Mouse (Mus musculus): Measurements from ENCODE around the gene Maged2. TPM values are rescaled to one million over a fixed set of nuclear protein-coding genes. Genes with fewer than 3 reads are reported as not detected.
"Not testable (repeated sequence)": the region's sequence is repeated elsewhere in the genome, so short reads cannot be mapped to it uniquely, and the experiment has no call there.

Gene Maged2
- 1.7 TPM in 1 of 2 replicates, not detected in the other for total RNA-seq (2015; ENCODE audit: low replicate concordance)
- 2.4 and 2.5 TPM in 2 replicates for total RNA-seq (2017; ENCODE audit: low replicate concordance)

DNA sequence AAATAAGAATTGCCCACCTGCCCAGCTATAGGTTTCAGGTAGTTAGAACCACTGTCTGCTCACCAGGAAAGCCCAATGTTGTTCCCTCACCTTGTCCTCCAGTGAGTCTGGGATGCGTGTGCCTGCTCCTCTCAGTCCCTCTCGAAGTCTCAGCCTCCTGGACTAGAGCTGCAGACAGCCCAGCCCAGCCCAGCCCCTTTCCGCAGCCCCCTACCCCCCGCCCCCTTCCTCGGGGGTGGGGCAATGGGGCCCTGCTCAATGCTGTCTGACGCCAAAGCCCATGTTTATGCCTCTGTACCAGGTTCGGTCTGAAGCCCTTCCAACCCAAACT is at the start of gene Maged2:
Maged2 (minus strand) TSS at position 207 of the 331 bp plus-strand sequence.
- no peak for ATAC-seq (replicated peaks; ENCODE audit: low FRiP score, poor library complexity, severe bottlenecking)

- no peak for ATAC-seq (replicated peaks; ENCODE audit: low FRiP score, poor library complexity, severe bottlenecking)
These were observed 34.1 kb upstream of the Maged2 start for GRCm38 (mm10) chrX:150848230-150848629.

DNA sequence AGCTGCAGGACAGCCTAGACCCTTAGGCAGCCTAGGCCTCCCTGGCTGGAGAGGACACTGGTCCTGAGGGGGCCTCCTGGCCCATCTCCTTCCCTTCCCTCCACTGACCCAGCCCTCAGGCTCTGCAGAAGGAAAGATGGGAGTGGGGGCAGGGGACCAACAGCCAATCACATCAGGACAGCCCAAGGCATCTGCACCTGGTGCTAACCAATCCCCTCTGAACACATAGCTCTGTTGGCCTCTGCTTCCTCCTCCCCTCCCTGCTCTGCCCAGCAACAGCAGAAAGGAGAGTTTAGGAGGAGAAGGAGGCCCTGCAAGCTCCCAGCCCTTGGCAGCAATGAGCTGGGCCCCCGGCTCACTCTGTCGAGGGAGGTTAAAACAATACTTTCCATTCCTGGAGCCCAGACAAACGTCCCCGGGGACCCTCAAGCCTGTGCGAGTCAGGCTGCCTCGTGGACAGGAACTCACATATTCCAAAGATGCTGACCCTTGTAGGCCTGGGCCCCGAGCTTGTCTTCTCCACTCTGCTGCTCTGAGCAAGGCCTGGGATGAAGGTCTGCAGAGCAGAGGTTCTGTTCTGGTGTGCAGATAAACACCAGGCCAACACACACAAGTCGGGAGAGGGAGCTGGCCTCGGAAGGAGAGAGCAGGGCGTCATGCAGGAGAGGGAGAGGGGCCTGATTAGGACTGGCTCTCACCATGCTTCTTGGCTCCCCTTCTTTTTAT is 31.5 kb upstream of the Maged2 start:
- ATAC-seq (replicated peaks; ENCODE audit: low FRiP score, poor library complexity, severe bottlenecking), result not testable (repeated sequence)

GRCm38 (mm10) chrX:150843257-150843656 is 29.1 kb upstream of the Maged2 start:
- not testable (repeated sequence) for ATAC-seq (replicated peaks; ENCODE audit: low FRiP score, poor library complexity, severe bottlenecking)

GRCm38 (mm10) chrX:150830297-150830696 is 16.2 kb upstream of the Maged2 start:
- ATAC-seq (replicated peaks; ENCODE audit: low FRiP score, poor library complexity, severe bottlenecking), result no peak

DNA sequence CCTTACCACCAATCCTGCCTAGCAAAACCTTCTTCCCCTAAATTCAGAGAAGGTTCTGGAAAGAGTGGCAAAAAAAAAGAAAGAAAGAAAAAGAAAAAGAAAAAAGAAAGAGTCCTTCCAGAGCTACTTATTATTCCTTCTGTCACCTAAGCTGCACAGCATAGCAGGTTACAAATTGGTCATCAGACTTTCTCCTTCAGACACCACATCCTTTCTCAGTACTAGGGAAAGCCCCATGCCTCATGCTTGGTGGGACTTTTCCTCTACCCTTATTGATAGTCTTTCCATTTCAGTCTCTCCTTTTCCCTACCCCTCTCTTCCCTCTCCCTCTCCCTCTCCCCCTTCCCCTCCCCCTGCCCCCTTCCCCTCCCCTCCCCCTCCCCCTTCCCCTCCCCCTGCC is 3.1 kb upstream of the Maged2 start:
- ATAC-seq (replicated peaks; ENCODE audit: low FRiP score, poor library complexity, severe bottlenecking), result no peak

DNA sequence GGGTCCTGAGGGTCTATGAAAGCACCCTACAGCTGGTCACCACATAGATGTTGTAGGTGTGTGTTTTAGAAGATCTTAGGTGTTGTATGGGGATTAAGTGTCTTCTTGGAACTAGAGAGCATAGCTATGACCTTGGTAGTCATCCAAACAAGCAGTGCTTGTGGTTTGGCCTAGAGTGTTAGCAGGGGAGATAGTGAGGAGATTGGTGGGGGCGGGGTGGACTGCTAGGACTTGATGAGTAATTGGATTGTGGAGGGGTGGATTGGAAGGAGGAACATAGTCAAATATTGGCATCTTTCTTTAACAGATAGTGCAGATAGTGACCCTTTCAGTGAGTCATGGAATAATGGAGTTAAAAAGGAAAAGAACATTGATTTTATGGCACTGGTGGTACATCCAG is 1.5 kb upstream of the Maged2 start:
- no peak for ATAC-seq (replicated peaks; ENCODE audit: low FRiP score, poor library complexity, severe bottlenecking)

GRCm38 (mm10) chrX:150813464-150814138 is 544 bp downstream of the Maged2 start:
- ATAC-seq (replicated peaks; ENCODE audit: low FRiP score, poor library complexity, severe bottlenecking), result no peak

DNA sequence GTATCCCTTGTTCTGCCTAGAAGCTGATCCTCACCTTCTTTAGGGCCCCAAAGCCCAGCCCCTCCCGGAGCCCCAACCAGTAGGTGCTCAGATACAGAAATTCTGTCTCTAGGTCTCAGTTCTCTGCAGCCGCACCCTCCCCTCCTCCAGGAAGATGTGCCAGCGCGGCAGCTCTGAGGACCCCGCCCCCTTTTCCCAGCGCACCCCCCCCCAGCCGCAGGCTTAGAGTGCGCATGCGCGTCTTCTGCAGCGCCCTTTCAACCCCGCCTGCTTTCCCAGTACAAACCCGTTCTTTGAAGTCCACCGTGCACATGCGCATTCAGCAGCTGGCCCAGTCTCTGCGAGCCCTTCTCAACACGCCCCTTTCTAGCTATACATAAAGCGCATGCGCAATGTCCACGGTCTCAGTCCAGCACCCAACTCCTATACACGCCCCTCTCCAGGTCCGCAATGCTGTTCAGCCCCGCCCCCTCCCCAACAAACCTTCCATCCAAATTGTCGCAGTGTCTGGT is 1.3 kb downstream of the Maged2 start:
- ATAC-seq (replicated peaks; ENCODE audit: low FRiP score, poor library complexity, severe bottlenecking), result no peak

- not testable (repeated sequence) for ATAC-seq (replicated peaks; ENCODE audit: low FRiP score, poor library complexity, severe bottlenecking)
These were observed 13.2 kb downstream of the Maged2 start for GRCm38 (mm10) chrX:150800987-150801386.

DNA sequence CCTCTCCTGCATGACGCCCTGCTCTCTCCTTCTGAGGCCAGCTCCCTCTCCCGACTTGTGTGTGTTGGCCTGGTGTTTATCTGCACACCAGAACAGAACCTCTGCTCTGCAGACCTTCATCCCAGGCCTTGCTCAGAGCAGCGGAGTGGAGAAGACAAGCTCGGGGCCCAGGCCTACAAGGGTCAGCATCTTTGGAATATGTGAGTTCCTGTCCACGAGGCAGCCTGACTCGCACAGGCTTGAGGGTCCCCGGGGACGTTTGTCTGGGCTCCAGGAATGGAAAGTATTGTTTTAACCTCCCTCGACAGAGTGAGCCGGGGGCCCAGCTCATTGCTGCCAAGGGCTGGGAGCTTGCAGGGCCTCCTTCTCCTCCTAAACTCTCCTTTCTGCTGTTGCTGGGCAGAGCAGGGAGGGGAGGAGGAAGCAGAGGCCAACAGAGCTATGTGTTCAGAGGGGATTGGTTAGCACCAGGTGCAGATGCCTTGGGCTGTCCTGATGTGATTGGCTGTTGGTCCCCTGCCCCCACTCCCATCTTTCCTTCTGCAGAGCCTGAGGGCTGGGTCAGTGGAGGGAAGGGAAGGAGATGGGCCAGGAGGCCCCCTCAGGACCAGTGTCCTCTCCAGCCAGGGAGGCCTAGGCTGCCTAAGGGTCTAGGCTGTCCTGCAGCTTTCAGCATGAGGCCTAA is 15.5 kb downstream of the Maged2 start:
- not testable (repeated sequence) for ATAC-seq (replicated peaks; ENCODE audit: low FRiP score, poor library complexity, severe bottlenecking)

Other genes starting within 250 kb of the Maged2 start
- gene Pfkfb1, start 226.1 kb downstream of the Maged2 start, total RNA-seq (2015; ENCODE audit: low replicate concordance), result 5.9 and 26.7 TPM in 2 replicates
- gene Pfkfb1, start 226.1 kb downstream of the Maged2 start, total RNA-seq (2017; ENCODE audit: low replicate concordance), result 8.1 and 10.6 TPM in 2 replicates
- gene Apex2, start 224.5 kb downstream of the Maged2 start, total RNA-seq (2015; ENCODE audit: low replicate concordance), result 2.1 and 7.7 TPM in 2 replicates
- gene Apex2, start 224.5 kb downstream of the Maged2 start, total RNA-seq (2017; ENCODE audit: low replicate concordance), result 5.5 and 9.3 TPM in 2 replicates
- not detected in 2 replicates for gene Tro, start 156.8 kb downstream of the Maged2 start, total RNA-seq (2015; ENCODE audit: low replicate concordance)
- gene Tro, start 156.8 kb downstream of the Maged2 start, total RNA-seq (2017; ENCODE audit: low replicate concordance), result 2.5 TPM in 1 of 2 replicates, not detected in the other
- gene Gnl3l, start 203.0 kb upstream of the Maged2 start, total RNA-seq (2015; ENCODE audit: low replicate concordance), result 7.7 and 7.9 TPM in 2 replicates
- gene Gnl3l, start 203.0 kb upstream of the Maged2 start, total RNA-seq (2017; ENCODE audit: low replicate concordance), result 13.1 and 16.6 TPM in 2 replicates
- not detected in 2 replicates for gene Fgd1, start 231.8 kb upstream of the Maged2 start, total RNA-seq (2015; ENCODE audit: low replicate concordance)
- 2.6 TPM in 1 of 2 replicates, not detected in the other for gene Fgd1, start 231.8 kb upstream of the Maged2 start, total RNA-seq (2017; ENCODE audit: low replicate concordance)

Measured in erythroblast, adult 5-6 weeks (primary cell).